Mouse (Mus musculus): ENCODE data around the gene Enthd1. TPM values are rescaled to one million over a fixed set of nuclear protein-coding genes. Genes with fewer than 3 reads are reported as not detected.
"Not testable (repeated sequence)": the region's sequence is repeated elsewhere in the genome, so short reads cannot be mapped to it uniquely, and the experiment has no call there.

Gene Enthd1
- polyA plus RNA-seq, 1 experiment from 2014 or later, result not detected

DNA sequence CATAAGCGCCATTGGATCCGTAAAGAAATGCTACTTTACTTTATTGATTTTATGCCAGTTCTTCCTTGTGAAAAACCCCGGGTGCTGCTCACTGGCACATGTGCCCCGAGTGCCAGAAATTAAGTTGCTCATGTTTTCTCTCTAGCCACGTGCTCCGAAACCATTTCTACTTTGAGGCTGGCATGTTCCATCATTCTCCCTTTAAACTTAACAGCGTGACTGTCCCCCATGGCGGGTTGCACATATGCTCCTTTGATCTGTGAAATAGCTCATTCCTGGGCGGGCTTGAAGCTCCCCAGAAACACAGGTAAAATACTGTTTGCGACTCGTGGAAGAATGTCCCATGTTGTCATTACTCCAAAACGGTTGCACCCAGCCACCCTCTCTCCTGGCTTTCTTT, 33.8 kb upstream of the Enthd1 start:
- Histone ChIP-seq H3K27me3 (ENCODE audit: insufficient read depth, low read length) (no peaks in the 10 kb centered on the region), H3K9me3 (ENCODE audit: low read length) (no peaks in the 10 kb centered on the region), H3K4me1 (ENCODE audit: insufficient read depth, low read length) (peaks cover 6% of the 10 kb centered on the region; the same call in 1 of the 2 replicates), H3K9ac (replicated peaks; ENCODE audit: low read length) (no peak overlapping the region), H3K4me2 (replicated peaks; ENCODE audit: low read depth, low read length) (peak overlapping the region; percentile 38), H3K4me3 (ENCODE audit: low read length) (no peak overlapping the region), H3K36me3 (ENCODE audit: insufficient read depth, low read length) (no peaks in the 10 kb centered on the region), H3K27ac (ENCODE audit: low read length) (no peak overlapping the region)
- no peak for ATAC-seq (ENCODE audit: low FRiP score, low TSS enrichment)
- 61% methylated on average over 12 of the region's 12 CpGs for WGBS

DNA sequence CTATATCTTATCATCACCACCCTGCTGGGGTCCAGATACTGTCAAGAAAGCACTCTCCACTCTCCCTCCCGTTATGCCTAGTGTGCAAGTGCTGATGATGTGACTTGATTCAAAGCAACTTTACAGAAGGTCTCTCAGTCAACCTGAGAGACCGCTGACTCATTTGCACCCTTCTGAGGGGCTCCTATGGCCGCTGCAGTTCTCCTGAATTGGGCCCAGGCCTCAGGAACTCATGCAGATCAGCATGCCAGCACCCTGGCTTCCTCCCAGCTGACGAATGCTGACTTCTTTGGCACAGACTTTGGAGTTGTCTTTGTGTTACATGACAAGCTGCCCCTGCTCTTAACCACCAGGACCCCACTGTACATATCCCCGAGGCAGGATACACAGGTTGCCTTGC, 28.9 kb upstream of the Enthd1 start:
- Histone ChIP-seq H3K36me3 (ENCODE audit: insufficient read depth, low read length) (no peaks in the 10 kb centered on the region), H3K27me3 (ENCODE audit: insufficient read depth, low read length) (no peaks in the 10 kb centered on the region), H3K4me2 (replicated peaks; ENCODE audit: low read depth, low read length) (no peak overlapping the region), H3K4me3 (ENCODE audit: low read length) (no peak overlapping the region), H3K27ac (ENCODE audit: low read length) (no peak overlapping the region), H3K9me3 (ENCODE audit: low read length) (no peaks in the 10 kb centered on the region), H3K4me1 (ENCODE audit: insufficient read depth, low read length) (0 out of 2 replicates have a peak, but pooled peaks cover 4% of the 10 kb centered on the region), H3K9ac (replicated peaks; ENCODE audit: low read length) (no peak overlapping the region)
- no peak for ATAC-seq (ENCODE audit: low FRiP score, low TSS enrichment)
- WGBS, result 52% methylated on average over 5 of the region's 5 CpGs

DNA sequence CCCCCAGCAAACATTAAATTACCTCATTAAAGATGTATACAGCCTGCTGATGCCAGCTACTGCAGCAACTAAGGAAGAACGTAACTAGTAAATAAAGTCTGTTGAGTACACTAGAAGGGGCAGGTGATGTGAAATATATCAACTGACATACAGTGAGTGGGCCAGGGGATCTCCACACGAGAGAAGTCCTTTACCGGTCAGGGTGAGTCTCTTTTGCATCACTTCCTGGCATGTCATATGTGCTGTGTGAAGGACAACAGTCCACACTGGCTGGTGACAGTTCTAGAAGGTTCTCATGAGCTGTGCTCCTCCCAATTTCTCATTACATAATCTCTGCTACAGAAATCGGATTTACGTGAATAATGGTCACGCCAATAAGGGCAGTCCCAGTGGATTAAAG, 27.8 kb upstream of the Enthd1 start:
- Histone ChIP-seq H3K9ac (replicated peaks; ENCODE audit: low read length) (no peak overlapping the region), H3K4me1 (ENCODE audit: insufficient read depth, low read length) (no peaks in the 10 kb centered on the region), H3K4me3 (ENCODE audit: low read length) (no peak overlapping the region), H3K36me3 (ENCODE audit: insufficient read depth, low read length) (no peaks in the 10 kb centered on the region), H3K27me3 (ENCODE audit: insufficient read depth, low read length) (no peaks in the 10 kb centered on the region), H3K4me2 (replicated peaks; ENCODE audit: low read depth, low read length) (no peak overlapping the region), H3K27ac (ENCODE audit: low read length) (no peak overlapping the region), H3K9me3 (ENCODE audit: low read length) (no peaks in the 10 kb centered on the region)
- no peak for ATAC-seq (ENCODE audit: low FRiP score, low TSS enrichment)
- WGBS, result 81% methylated on average over 6 of the region's 6 CpGs

DNA sequence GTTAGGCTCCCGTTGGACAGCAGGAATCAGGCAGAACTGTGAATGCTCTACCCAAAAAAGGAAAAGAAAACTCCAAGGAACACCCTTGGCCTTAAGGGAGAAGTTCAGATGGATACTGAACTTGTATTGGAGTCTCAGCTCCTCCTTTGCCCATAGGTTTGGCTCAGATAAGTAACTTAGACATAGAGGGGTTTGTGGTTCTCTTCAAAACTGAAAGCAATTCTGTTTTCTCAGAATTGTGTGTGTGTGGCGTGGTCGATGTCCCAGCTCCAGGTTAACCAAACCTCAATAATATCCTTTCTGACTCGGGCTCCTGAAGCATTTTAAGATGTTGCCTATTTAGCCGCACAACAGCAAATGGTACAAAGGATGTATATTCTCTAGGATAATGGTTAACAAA, 25.7 kb upstream of the Enthd1 start:
- WGBS, result 84% methylated on average over 5 of the region's 5 CpGs
- Histone ChIP-seq H3K9ac (replicated peaks; ENCODE audit: low read length) (no peak overlapping the region), H3K27me3 (ENCODE audit: insufficient read depth, low read length) (no peaks in the 10 kb centered on the region)

DNA sequence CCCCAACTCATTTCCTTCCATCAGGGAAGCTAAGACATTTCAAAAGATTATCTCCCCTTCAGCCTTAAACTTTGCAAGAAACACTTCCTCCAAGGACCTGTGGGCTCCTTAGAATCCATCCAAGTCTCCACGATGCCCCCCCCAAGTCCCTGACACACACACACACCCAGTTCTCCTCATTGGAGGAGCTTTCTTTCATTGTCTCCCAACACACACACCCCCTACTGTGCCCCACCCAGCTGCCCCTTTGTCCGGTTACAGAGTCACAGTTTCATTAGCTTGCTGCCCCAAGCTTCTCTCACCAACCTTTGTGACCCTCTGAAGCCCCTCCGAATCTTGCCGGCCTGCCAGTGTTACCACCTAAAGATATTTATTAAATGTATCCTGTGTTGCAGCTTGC, 21.3 kb upstream of the Enthd1 start:
- ATAC-seq (ENCODE audit: low FRiP score, low TSS enrichment), result no peak
- Histone ChIP-seq H3K9ac (replicated peaks; ENCODE audit: low read length) (no peak overlapping the region), H3K27ac (ENCODE audit: low read length) (no peak overlapping the region), H3K27me3 (ENCODE audit: insufficient read depth, low read length) (no peaks in the 10 kb centered on the region), H3K4me3 (ENCODE audit: low read length) (no peak overlapping the region), H3K4me2 (replicated peaks; ENCODE audit: low read depth, low read length) (no peak overlapping the region), H3K9me3 (ENCODE audit: low read length) (no peaks in the 10 kb centered on the region), H3K36me3 (ENCODE audit: insufficient read depth, low read length) (no peaks in the 10 kb centered on the region), H3K4me1 (ENCODE audit: insufficient read depth, low read length) (no peaks in the 10 kb centered on the region)
- WGBS, result 48% methylated on average over 4 of the region's 4 CpGs

More for the DNA sequence above, 25.7 kb upstream of the Enthd1 start:
- Histone ChIP-seq H3K27ac (ENCODE audit: low read length) (no peak overlapping the region), H3K9me3 (ENCODE audit: low read length) (no peaks in the 10 kb centered on the region), H3K4me2 (replicated peaks; ENCODE audit: low read depth, low read length) (no peak overlapping the region), H3K36me3 (ENCODE audit: insufficient read depth, low read length) (no peaks in the 10 kb centered on the region), H3K4me3 (ENCODE audit: low read length) (no peak overlapping the region), H3K4me1 (ENCODE audit: insufficient read depth, low read length) (no peaks in the 10 kb centered on the region)
- ATAC-seq (ENCODE audit: low FRiP score, low TSS enrichment), result no peak

DNA sequence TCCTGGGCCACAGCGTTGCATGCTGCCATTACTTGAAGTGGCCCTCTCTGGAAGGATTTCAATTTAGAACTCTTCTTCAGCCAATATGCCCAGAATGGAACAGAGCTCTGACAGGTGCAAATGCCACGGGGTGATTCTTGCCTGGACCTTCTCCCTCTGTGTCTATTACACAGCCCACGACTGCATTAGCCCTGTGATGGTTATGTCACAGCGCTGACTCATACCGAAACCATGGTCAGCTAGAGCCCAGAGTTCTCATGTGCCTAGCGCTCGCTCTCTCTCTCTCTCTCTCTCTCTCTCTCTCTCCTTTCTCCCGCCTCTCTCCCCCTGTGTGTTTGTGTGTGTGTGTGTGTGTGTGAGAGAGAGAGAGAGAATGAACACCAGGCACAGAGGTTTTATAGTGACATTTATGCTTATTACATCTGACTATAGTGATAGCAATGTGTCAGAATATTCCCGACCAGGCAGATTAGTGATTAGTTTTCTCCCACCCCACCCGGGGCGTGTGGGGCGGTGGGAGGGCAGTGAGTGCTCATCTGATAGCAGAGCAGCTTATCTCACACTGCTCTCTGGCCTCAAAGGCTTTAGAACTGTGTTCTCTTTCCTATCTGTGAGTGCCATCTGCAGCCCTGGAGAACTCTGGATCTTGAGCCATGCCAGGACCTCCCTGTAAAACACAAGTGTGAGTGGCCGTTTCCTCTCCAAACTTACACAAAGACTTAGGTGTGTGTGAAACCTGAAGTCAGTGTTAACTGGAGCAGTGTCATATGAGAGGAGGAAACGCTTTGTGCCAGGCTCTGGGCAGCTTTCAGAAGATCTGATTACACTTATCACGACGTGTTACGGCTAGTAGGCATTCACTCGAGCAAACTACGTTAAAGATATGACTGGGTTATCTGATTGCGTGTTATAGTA, 17.9 kb upstream of the Enthd1 start:
- H3K4me2 ChIP-seq (replicated peaks; ENCODE audit: low read depth, low read length), result no peak overlapping the region
- WGBS, result 58% methylated on average over 20 of the region's 20 CpGs
- no peak overlapping the region for H3K9ac ChIP-seq (replicated peaks; ENCODE audit: low read length)
- H3K4me3 ChIP-seq (ENCODE audit: low read length), result no peak overlapping the region
- no peaks in the 10 kb centered on the region for H3K9me3 ChIP-seq (ENCODE audit: low read length)
- H3K27ac ChIP-seq (ENCODE audit: low read length), result no peak overlapping the region
- no peaks in the 10 kb centered on the region for H3K36me3 ChIP-seq (ENCODE audit: insufficient read depth, low read length)
- ATAC-seq (ENCODE audit: low FRiP score, low TSS enrichment), result no peak
- H3K27me3 ChIP-seq (ENCODE audit: insufficient read depth, low read length), result peaks cover 7% of the 10 kb centered on the region; the same call in 1 of the 2 replicates
- H3K4me1 ChIP-seq (ENCODE audit: insufficient read depth, low read length), result no peaks in the 10 kb centered on the region

DNA sequence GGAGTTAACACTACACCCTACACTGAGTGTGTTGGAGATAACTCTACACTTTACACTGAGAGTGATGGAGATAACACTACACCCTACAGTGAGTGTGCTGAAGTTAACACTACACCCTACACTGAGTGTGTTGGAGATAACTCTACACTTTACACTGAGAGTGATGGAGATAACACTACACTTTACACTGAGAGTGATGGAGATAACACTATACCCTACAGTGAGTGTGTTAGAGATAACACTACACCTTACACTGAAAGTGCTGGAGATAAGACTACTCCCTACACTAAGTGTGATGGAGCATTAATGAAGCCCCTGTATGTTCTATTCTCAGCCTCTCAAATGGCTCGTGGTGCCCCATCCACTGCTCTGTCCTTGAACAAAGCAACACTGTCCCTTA, 15.6 kb upstream of the Enthd1 start:
- not testable (repeated sequence) for H3K9me3 ChIP-seq (ENCODE audit: low read length); H3K4me3 ChIP-seq (ENCODE audit: low read length); H3K27ac ChIP-seq (ENCODE audit: low read length); H3K4me1 ChIP-seq (ENCODE audit: insufficient read depth, low read length); H3K9ac ChIP-seq (replicated peaks; ENCODE audit: low read length); H3K4me2 ChIP-seq (replicated peaks; ENCODE audit: low read depth, low read length); H3K36me3 ChIP-seq (ENCODE audit: insufficient read depth, low read length); ATAC-seq (ENCODE audit: low FRiP score, low TSS enrichment)
- WGBS, result 74% methylated on average over 1 of the region's 1 CpGs
- H3K27me3 ChIP-seq (ENCODE audit: insufficient read depth, low read length), result peaks cover 25% of the 10 kb centered on the region

DNA sequence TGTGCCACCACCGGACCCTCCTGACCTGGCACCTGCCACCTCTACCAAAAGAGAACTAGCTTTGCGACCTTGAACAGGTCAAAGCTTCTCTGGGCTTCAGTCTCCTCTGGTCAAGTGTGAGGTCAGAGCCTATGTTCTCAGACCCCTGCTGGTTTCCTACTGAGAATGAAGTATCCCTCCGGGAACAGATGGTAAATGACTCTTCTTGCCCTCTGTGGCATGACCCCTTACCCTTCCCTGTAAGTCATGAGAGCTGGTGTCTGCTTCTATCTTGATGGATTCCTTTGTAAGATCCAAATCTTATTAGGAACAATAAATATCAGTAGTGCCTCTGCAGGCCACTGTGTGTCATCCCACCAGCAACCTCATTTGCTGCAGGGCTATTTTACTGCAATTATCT, 14.2 kb upstream of the Enthd1 start:
- no peaks in the 10 kb centered on the region for H3K9me3 ChIP-seq (ENCODE audit: low read length)
- no peaks in the 10 kb centered on the region for H3K4me1 ChIP-seq (ENCODE audit: insufficient read depth, low read length)
- no peak overlapping the region for H3K4me3 ChIP-seq (ENCODE audit: low read length)
- ATAC-seq (ENCODE audit: low FRiP score, low TSS enrichment), result no peak
- no peaks in the 10 kb centered on the region for H3K36me3 ChIP-seq (ENCODE audit: insufficient read depth, low read length)
- H3K27ac ChIP-seq (ENCODE audit: low read length), result no peak overlapping the region
- H3K4me2 ChIP-seq (replicated peaks; ENCODE audit: low read depth, low read length), result no peak overlapping the region
- H3K9ac ChIP-seq (replicated peaks; ENCODE audit: low read length), result no peak overlapping the region
- WGBS, result 50% methylated on average over 3 of the region's 3 CpGs
- H3K27me3 ChIP-seq (ENCODE audit: insufficient read depth, low read length), result peaks cover 25% of the 10 kb centered on the region

DNA sequence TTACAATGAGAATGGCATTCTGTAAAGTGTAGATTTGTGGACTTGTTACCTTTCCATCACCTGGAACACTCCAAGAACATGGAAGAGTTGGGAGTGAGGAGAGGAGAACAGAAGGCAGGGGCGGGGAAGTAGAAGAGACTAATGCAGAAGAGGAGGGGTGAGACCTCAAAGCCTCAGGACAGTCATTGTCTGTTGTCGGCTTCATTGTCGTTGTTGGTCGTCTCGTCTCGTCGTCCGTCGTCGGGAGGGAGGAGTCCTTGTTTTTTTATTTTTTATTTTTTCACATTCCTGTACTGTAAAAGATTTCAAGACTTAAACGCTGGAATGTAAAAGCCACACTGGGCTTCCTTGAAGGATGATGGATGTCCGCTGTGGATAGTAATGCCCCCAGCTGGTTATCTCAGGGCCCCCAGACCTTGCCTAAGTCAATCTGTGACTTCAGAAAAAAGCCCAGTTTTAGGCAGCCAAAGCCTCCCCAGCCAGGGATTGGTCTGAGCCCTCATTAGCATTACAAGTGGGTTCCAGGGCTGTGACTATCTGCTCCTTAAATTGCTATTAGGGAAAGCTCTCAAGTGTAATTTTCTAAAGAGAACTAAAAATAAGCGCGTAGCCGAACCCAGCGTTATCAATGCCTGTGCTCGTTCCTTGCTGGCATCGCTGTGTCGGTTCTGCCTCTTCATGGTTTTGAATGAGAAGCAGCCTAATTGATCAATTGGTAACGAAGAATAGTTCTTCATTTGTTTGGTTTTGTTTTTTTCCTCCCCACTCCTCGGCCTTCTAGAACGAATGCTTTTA, 12.4 kb upstream of the Enthd1 start:
- no peaks in the 10 kb centered on the region for H3K9me3 ChIP-seq (ENCODE audit: low read length)
- H3K9ac ChIP-seq (replicated peaks; ENCODE audit: low read length), result no peak overlapping the region
- H3K4me3 ChIP-seq (ENCODE audit: low read length), result no peak overlapping the region
- no peak overlapping the region for H3K4me2 ChIP-seq (replicated peaks; ENCODE audit: low read depth, low read length)
- ATAC-seq (ENCODE audit: low FRiP score, low TSS enrichment), result no peak
- H3K36me3 ChIP-seq (ENCODE audit: insufficient read depth, low read length), result no peaks in the 10 kb centered on the region
- WGBS, result 17% methylated on average over 22 of the region's 22 CpGs
- peaks cover 27% of the 10 kb centered on the region for H3K27me3 ChIP-seq (ENCODE audit: insufficient read depth, low read length)
- H3K4me1 ChIP-seq (ENCODE audit: insufficient read depth, low read length), result no peaks in the 10 kb centered on the region
- H3K27ac ChIP-seq (ENCODE audit: low read length), result no peak overlapping the region
